Mouse (Mus musculus): ENCODE measurements around the gene Krt16.
"Not testable (repeated sequence)": the region's sequence is repeated elsewhere in the genome, so short reads cannot be mapped to it uniquely, and the experiment has no call there.

The Krt16 gene

GRCm38 (mm10) chr11:100259079-100259478, 10.4 kb upstream of the Krt16 start:
- no peak for DNase-seq (ENCODE audit: extremely low read depth, low read depth, low spot score)

DNA sequence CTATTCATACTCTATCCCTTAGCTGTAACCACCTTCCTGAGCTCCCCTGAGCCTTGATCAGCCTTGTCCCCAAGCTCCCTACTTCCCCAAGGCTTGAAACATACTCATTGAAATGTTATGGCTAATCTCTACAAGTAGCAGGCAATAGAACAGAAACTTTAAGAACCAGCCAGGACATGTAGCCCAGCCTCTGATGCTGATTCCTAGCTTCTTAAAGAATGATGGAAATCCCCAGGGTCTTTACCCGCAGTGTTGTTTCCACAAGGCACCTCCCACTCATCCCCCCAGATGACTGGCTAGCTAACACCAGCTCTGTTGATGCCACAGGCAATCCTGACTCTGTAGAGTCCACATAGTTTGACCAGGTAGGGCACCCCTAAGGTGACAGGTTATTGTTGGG, 9.3 kb upstream of the Krt16 start:
- no peak for DNase-seq (ENCODE audit: extremely low read depth, low read depth, low spot score)

GRCm38 (mm10) chr11:100255514-100255913, 6.8 kb upstream of the Krt16 start:
- DNase-seq (ENCODE audit: extremely low read depth, low read depth, low spot score): no peak

GRCm38 (mm10) chr11:100254360-100255090, 5.8 kb upstream of the Krt16 start:
- DNase-seq (ENCODE audit: extremely low read depth, low read depth, low spot score): no peak

DNA sequence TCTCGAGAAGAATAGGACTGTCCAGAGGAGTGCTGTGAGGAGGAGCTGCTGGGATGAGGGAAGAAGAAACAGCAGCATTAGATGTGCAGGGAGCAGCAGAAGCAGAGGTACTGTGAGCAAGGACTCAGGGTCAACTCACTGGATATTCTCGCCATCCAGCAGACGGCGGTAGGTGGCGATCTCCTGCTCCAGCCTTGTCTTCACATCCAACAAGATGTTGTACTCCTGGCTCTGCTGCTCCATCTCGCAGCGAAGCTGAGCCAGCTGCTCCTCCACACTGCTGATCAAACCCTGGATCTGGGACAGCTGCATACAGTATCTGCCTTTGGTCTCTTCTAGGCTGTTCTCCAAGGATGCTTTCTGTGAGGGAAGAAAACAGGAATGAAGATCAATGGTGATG, 2.2 kb downstream of the Krt16 start:
- DNase-seq (ENCODE audit: extremely low read depth, low read depth, low spot score): not testable (repeated sequence)

DNA sequence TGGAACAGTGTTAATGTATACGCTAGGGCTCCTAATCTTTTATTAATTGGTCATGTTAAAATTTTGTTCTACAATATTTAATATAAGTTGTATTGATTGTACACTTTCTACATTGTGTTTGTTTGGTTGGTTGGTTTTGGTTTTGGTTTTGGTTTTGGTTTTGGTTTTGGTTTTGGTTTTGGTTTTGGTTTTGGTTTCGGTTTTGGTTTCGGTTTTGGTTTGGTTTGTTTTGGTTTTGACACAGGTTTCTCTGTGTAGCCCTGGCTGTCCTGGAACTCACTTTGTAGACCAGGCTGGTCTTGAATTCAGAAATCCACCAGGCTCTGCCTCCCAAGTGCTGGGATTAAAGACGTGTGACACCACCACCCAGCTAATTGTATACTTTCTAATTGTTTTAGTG, 8.4 kb downstream of the Krt16 start:
- not testable (repeated sequence) for DNase-seq (ENCODE audit: extremely low read depth, low read depth, low spot score)

- DNase-seq (ENCODE audit: extremely low read depth, low read depth, low spot score): no peak
Observed at GRCm38 (mm10) chr11:100221741-100222140, 27.0 kb downstream of the Krt16 start.

DNA sequence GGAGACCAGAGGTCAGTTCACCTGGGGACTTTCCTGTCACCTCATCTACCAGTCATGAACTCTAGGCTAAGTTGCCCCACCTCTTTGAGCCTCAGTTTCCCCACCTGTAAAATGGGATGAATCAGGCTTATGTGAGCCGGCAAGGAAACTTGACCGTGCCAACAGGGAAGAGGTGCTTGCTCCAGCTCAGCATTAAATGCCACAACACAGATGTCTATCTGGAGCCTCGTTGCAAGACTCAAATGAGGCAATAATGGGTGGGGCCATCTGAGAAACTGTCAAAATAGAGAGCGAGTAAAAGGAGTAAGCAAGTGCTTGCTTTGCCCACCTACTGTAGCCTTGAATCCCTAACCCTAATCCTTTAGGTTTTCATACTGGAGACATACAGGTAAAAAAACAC, 29.4 kb downstream of the Krt16 start:
- DNase-seq (ENCODE audit: extremely low read depth, low read depth, low spot score): peak; percentile 91

DNA sequence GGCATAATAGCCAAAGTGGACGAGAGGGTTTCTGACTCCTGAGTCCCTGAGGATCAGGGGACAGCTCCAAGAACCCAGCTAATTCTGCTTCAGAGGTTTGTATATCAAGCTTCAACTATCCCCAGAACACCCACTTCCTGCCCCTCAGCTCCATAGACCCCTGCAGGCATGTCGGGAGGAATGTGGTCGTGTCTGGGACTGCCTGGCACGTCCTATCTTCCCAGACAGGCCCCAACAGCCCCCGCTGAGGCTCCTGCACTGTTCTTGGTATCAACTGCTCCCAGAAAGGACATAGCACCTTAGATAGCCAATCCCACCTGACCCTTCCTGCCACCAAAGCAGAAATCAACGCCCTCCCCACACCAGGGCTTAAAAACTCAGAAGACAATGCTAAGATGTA, 40.2 kb downstream of the Krt16 start:
- no peak for DNase-seq (ENCODE audit: extremely low read depth, low read depth, low spot score)

- no peak for DNase-seq (ENCODE audit: extremely low read depth, low read depth, low spot score)
Observed at GRCm38 (mm10) chr11:100207498-100207897, 41.2 kb downstream of the Krt16 start, which contains the start of gene Krt14. TSS of gene Krt14 (minus strand) at chr11:100207548.

DNA sequence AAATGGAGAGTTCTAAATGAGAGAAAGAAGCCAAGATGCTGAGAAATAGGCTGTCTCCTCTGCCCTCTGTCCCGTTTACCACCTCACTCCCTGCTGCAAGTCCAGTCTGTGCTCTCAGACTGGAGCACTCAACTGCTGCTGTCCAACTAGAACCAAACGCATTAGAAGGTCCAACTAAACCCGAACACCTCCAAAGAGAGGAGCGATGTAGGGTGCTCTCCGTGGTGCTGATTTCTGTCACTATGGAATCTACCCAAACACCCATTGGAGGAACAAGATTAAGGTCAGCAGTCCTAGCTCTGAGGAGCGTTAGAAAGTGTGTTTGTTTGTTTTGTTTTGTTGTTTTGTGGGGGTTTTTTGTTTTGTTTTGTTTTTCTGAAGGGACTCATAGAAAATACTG, 45.3 kb downstream of the Krt16 start:
- no peak for DNase-seq (ENCODE audit: extremely low read depth, low read depth, low spot score)

DNA sequence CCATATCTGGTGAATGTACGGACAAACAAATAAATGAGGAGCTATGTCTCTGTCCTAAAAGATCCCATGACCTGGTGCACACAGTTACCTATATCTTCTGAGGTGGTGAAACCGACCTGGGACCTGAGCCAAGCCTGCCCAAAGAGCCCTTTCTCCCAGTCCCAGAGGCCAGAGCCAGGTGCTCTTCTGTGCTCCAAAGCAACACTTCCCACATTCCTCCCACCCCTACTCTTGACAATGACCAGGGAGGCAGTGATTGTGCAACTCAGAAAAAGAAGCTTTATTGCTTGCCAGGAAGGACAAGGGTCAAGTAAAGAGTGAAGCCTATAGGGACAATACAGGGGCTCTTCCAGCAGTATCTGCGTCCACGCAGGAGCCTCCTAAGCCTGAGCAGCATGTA, 45.8 kb downstream of the Krt16 start:
- DNase-seq (ENCODE audit: extremely low read depth, low read depth, low spot score): peak; percentile 98

DNA sequence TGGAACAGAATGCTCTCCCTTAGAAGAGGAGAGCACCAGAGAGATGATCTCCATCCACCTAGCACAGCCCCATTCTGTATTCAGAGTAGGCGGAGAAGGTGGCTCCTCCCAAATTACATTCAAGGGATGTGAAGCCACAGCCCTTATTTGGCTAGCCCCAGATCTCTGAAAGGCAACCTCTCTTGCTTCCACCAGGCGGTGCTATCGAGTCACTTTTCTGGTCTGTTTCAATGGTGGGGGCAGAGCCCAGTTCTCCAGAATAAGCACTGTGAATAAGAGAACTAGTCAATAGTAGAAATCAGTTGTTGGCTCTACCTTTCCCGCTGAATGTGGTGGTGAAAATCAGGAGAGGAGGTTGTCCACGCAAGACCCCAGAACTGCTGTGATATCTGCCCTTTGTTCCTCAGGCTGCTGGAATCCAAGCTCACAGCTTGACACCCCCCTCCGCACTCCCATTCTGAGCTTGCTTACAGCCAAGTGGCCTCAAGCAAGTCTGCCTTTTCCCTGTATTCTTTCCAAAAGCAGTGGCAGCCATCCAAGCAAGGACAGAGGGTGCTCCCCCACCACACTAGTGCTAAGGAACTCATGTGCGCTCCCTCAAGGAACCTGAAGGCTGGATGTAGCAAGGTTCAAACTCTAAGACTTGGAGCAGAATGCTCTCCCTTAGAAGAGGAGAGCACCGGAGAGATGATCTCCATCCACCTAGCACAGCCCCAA, 48.4 kb downstream of the Krt16 start:
- DNase-seq (ENCODE audit: extremely low read depth, low read depth, low spot score): peak; percentile 74

- DNase-seq (ENCODE audit: extremely low read depth, low read depth, low spot score): no peak
Observed at GRCm38 (mm10) chr11:100198666-100199065, 50.0 kb downstream of the Krt16 start.
